Mouse (Mus musculus) heart, embryonic 15.5 days (tissue): ENCODE data around the gene Ttll1. TPM values are rescaled to one million over a fixed set of nuclear protein-coding genes. Genes with fewer than 3 reads are reported as not detected.

Experiments
- ATAC-seq: fragments of 200-750 bp; cut with Nextera tagmentation; replicated peaks from 2 replicates; pipeline ENCODE4 v1.8.0; 2017; ENCODE audit warnings: low read depth, moderate TSS enrichment; ENCODE audit not compliant: insufficient number of reproducible peaks, insufficient read depth, low FRiP score
- H3K27ac ChIP-seq: fragments of 300-500 bp; sonication (generic); 2 replicates; pipeline ENCODE4 v1.5.1; 2015; ENCODE audit warnings: mild to moderate bottlenecking, inconsistent platforms
- H3K27me3 ChIP-seq: fragments of 300-500 bp; sonication (generic); 2 replicates; pipeline ENCODE4 v1.6.1; 2015; ENCODE audit warnings: inconsistent platforms
- H3K36me3 ChIP-seq: fragments of 300-500 bp; sonication (generic); 2 replicates; pipeline ENCODE4 v1.6.1; 2015; ENCODE audit warnings: mild to moderate bottlenecking, inconsistent platforms
- H3K4me1 ChIP-seq: fragments of 300-500 bp; sonication (generic); replicated peaks from 2 replicates; pipeline ENCODE4 v1.6.1; 2015; ENCODE audit warnings: inconsistent platforms
- H3K4me2 ChIP-seq: fragments of 300-500 bp; sonication (generic); 2 replicates; pipeline ENCODE4 v1.6.1; 2015; ENCODE audit warnings: inconsistent platforms, mild to moderate bottlenecking, moderate library complexity
- H3K4me3 ChIP-seq: fragments of 300-500 bp; sonication (generic); 2 replicates; pipeline ENCODE4 v1.5.1; 2015; ENCODE audit warnings: mild to moderate bottlenecking, inconsistent platforms
- H3K9ac ChIP-seq: fragments of 300-500 bp; sonication (generic); 2 replicates; pipeline ENCODE4 v1.6.1; 2015; ENCODE audit warnings: mild to moderate bottlenecking, inconsistent platforms
- H3K9me3 ChIP-seq: fragments of 300-500 bp; sonication (generic); replicated peaks from 2 replicates; pipeline ENCODE4 v1.6.1; 2016; ENCODE audit warnings: inconsistent platforms
- WGBS: fragments of 180-500 bp; shearing (Covaris S2); methylation state at CpG from one replicate; pipeline ENCODE4 v1.1.7; 2015; ENCODE audit warnings: mixed read lengths; 5-methylcytosine and 5-hydroxymethylcytosine counted together
- microRNA-seq: library from miRNA; unstranded; fragments of <30 nt; microRNA quantifications from one replicate; pipeline ENCODE4, GENCODE M21; 2016
- polyA plus RNA-seq: library from polyadenylated mRNA; unstranded; fragments of >200 nt; fragmentation: Nextera tagmentation; extraction: Ambion mirVana; gene quantifications from 2 replicates; pipeline ENCODE4 v1.2.1, GENCODE M21; 2015

Gene Ttll1
- polyA plus RNA-seq, 1 experiment from 2014 or later, result 23.4 TPM

- H3K27me3 ChIP-seq, result no peaks in the 10 kb centered on the region
- H3K9ac ChIP-seq, result no peak overlapping the region
- H3K4me2 ChIP-seq, result no peak overlapping the region
- H3K4me3 ChIP-seq, result no peak overlapping the region
- H3K9me3 ChIP-seq, result no peaks in the 10 kb centered on the region
- WGBS, result 65% methylated on average over 8 of the region's 8 CpGs
- no peak for ATAC-seq
- H3K36me3 ChIP-seq, result no peaks in the 10 kb centered on the region
- H3K4me1 ChIP-seq, result peaks cover 59% of the 10 kb centered on the region
- no peak overlapping the region for H3K27ac ChIP-seq
These were observed 75.2 kb downstream of the Ttll1 start for GRCm38 (mm10) chr15:83435324-83436090.

DNA sequence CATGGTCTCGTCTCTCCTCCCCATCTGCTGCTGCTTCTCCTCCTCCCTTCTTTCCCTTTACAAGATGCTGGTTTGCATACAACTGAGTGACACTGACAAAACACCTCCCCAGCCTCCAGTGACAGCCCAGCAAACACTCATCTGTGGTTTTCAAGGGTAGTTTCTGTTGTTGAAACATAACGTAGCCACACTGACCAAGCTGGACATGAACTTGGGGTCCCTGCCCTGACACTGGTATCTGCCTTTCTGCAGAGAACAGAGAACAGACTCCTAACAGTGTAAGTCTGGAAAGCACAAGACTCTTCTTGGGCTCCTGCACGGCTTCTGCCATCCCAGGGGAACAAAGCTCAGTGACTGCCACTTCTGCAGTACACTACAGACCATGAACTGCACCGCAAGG lies 76.0 kb downstream of the Ttll1 start:
- no peak overlapping the region for H3K9ac ChIP-seq
- no peak for ATAC-seq
- H3K36me3 ChIP-seq, result no peaks in the 10 kb centered on the region
- H3K4me1 ChIP-seq, result peaks cover 58% of the 10 kb centered on the region
- H3K27ac ChIP-seq, result 0 out of 2 replicates have a peak overlapping the region, but pooled peaks have one; percentile 37
- H3K4me3 ChIP-seq, result no peak overlapping the region
- no peaks in the 10 kb centered on the region for H3K27me3 ChIP-seq
- H3K9me3 ChIP-seq, result no peaks in the 10 kb centered on the region
- H3K4me2 ChIP-seq, result no peak overlapping the region
- WGBS, result 73% methylated on average over 4 of the region's 4 CpGs

Small RNA genes lying within 50 kb of the gene (microRNA-seq; reads per million reads assigned to microRNA genes)
- gene Gm24575, result not detected

Other genes starting within 250 kb of the Ttll1 start
- gene Arfgap3, start 160.6 kb downstream of the Ttll1 start, polyA plus RNA-seq, result 37.7 and 40.1 TPM in 2 replicates
- gene Pacsin2, start 46.3 kb downstream of the Ttll1 start, polyA plus RNA-seq, result 59.3 and 75.3 TPM in 2 replicates
- gene Bik, start 16.0 kb upstream of the Ttll1 start, polyA plus RNA-seq, result 24.0 and 24.5 TPM in 2 replicates
- 149 and 164 TPM in 2 replicates for gene Tspo, start 52.7 kb upstream of the Ttll1 start, polyA plus RNA-seq
- 25.8 and 30.5 TPM in 2 replicates for gene Mcat, start 52.9 kb upstream of the Ttll1 start, polyA plus RNA-seq
- 14.4 and 22.6 TPM in 2 replicates for gene Ttll12, start 84.3 kb upstream of the Ttll1 start, polyA plus RNA-seq
- 4.8 and 7.9 TPM in 2 replicates for gene Scube1, start 214.1 kb upstream of the Ttll1 start, polyA plus RNA-seq